Mouse (Mus musculus) brain, embryonic 18.5 days (tissue): ENCODE measurements around the gene Smap1.

Source experiments
- DNase-seq: peaks from one replicate; pipeline ENCODE4 v3.0.0-alpha.2; 2012; ENCODE audit warnings: low read depth, low spot score

Gene Smap1

DNA sequence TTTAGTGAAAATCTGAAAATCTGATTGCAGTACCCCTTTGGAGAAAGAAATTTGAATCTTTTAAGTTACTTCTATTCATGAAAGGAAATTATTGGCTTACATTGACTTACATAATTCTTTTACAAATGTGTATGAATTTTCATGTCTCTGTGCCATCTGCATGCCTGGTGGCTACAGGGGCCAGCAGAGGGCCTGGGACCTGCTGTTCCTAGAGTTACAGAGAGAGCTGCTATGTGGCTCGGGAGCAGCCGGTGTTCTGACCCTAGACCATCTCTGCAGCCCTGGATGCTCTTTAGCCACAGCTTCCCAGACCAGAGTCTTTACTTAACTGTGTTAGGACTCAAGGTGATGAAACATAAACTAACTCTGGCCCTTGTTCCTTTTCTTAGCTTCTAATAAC, 1.8 kb downstream of the Smap1 start:
- no peak for DNase-seq

DNA sequence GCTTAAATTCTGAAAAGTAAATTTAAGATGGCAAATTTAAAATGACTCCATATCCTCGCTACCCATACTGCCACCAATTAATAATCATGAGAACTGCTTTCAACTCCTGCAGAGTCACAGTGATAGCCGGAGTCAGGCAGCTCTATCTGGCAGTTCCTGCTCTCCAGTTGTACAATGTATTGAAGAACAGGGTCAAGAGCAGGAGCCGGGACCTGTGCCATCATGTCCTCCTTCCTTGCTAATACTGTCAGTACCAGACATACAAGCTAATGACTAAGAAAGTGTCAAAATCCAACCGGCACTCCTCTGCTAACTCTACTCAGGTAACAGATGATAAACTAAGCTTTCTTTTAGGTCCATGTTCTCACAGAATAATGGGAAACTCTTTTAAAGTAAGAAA, 3.0 kb downstream of the Smap1 start:
- no peak for DNase-seq

DNA sequence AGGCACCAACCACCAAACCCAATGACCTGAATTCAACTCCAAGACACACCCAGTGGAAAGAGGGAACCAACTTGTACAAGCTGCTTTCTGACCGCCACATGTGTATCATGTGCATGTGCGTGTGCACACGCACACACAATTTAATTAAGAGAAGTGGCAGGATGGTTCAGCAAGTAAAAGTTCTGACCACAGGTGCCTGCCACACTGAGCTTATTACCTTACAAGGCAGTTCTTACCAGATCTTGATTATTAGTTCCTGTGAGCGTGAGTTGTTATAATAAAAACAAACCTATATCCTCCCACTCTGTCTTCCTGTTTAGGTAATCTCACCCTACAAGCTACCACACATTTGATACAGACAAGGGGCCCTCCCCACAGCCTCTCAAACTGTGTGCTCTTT, 6.6 kb downstream of the Smap1 start:
- DNase-seq, result no peak

DNA sequence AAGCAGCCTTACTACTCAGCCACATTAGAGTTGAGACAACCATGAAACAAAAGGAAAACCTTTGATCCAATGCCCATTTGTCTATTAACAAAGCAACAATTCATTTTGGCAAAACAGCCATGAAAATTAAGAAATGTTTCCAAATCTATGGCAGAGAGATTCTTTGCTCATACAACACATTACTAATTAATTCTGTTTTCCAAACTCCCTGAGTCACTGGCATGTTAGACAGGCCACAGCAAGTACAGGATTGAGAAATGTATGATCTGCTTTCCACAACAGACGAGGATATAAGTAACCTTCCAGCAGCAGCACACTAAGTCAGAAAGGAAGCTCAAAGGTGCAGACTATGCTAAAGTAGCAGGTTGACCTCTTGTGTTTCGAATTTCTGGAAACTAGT, 9.1 kb downstream of the Smap1 start:
- no peak for DNase-seq

DNA sequence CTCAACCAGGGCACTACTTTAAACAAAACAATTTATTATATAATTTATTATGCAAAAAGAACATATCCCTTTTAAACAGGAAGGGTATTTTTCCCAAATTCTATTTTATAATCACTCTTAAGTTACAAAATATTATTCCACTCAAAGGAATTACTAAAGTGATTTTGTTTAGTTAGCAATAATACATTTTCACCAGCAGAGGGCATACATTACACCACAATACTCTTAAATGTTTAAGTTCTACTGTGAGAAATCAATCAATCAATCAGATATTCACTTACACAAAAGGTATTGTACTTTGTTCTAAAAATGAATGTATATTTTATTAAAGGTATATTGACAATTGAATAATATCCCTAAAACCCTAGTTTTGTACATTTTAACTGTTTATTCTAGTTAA, 16.0 kb downstream of the Smap1 start:
- no peak for DNase-seq

DNA sequence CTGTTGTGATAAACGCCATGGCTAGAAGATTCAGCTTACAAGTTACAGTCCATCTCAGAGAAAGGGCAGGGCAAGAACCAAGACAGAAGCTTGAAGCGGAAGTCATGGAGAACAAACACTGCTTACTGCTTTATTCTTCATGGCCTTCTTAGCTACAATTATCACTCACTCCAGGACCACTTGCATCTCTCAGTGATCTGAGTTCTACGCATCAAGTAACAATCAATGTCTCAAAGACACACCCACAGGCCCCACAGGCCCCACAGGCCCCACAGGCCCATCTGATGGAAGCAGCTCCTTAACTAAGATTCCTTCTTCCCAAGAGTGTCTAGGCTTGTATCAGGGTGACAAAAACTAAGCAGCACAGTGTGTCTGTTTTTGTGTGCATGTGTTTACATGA, 18.8 kb downstream of the Smap1 start:
- DNase-seq, result no peak

DNA sequence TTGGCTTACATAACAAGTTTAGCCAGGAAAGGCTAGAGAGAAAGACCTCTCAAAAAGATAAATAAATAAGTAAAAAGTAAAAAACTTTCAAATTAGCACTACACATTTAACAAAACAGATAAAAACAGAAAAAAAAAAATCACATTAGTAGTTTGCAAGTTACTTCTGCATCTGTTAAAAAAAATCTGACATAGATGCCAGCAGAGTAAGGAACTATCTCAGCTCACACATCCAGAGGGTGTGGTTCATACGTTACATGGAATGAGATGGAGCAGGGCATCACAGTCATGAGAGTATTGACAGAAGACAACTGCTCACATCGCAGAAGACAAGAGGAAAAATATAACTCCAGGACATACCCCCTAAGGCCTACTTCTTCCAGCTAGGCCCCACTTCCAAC, 19.4 kb downstream of the Smap1 start:
- no peak for DNase-seq

DNA sequence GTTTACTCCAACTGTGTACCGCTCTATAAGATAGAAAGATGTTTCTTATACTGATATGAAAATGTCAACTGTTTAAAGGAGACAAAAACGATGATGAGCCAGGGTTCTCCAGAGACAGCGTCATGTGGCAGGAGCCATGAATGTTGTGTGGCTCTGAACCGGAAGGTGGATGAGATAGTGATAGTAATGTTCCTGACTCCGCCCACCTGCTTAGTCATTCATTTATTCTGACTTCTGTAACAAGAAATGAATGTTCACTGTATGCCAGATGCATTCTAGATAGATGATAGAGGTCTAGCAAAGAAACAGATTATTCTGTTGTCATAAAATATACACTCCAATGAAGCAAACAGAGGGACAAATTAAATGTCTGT, 22.5 kb downstream of the Smap1 start:
- DNase-seq, result no peak

DNA sequence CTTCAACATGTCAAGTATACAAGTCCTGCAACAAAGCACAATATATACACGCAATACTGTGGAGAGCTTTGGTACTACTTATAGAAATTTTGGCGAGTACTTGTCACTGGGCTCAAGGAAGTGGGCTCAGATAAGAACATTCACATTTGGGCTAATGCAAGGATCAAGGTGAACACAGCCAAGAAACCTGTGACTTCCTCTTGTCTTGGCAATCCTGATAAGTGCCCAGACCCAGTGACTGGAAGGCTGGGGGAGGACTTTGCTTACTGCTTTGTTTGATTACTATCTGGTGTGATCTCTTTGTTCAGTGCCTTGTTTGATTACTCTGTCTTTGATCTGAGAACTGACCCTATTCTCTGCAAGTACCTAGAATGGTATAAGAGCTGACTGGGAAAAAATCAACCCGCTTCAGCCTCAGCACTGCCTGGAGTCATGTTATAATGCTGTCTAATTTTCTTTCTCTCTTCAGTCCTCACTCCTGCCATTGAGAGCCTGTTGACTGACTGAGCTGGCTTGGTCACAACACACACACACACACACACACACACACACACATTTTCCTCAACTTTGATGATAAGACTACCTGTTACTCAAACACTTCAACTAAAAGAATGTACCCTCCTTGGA, 23.0 kb downstream of the Smap1 start:
- DNase-seq, result no peak

DNA sequence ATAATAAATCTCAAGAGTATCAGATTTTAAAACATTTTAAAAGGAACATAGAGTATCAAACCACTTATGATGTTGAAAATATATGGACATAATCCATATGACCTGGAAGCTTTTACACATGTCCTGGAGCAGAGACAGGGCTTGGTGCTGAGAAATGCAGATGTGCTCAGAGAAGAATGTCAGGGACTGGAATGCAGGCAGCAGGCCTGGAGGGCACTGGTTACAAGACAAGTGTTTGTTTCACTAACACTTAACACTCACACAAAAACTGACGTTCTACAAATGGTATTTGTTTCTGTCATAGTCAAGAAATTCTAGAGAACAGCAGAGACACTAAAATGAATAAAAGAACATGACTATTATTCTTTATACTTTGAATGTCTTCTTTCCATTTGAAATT, 30.0 kb downstream of the Smap1 start:
- no peak for DNase-seq

DNA sequence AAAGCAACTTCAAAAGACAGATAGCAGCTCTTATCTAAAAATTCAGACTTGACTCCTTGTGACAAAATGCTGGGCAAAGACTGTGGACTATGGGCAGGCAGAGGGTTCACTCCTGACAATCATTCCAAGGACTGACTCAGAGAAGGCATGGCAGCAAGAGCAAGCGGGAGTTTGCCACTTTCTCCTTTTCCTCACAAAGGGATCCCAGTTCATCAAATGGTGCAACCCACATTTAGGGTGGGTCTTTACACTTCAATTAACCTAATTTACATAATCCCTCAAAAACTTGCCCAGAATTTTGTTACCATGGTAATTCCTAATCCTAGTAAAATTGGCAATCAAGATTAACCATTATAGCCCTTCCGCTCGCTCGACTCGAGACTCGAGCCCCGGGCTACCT, 37.2 kb downstream of the Smap1 start:
- no peak for DNase-seq

DNA sequence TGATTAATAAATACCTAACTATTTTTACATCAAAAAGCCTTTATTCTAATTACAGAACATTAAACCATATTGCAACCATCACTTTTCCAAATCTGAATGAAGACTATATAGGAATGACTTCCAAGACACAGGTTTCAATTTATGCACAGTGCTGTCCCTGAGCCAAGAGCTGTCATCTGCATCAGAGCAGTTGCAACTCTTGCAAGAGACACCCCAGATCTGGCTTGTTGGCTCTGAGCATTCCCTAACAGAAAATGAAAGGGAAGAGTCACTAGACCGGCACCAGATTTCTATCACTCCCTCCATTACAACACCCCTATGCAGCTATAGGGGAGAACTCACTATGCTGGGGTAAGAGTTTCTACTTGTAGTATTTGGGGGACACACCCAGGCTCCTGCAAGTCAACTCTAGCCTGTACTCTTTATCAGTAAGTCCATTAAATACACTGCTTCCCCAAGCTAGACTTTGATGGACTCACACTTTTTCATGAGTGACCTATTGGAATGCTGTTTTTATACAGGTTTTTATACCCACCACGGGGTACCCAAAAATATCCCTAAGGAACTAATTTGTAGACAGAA, 37.9 kb downstream of the Smap1 start:
- peak; percentile 16 for DNase-seq

DNA sequence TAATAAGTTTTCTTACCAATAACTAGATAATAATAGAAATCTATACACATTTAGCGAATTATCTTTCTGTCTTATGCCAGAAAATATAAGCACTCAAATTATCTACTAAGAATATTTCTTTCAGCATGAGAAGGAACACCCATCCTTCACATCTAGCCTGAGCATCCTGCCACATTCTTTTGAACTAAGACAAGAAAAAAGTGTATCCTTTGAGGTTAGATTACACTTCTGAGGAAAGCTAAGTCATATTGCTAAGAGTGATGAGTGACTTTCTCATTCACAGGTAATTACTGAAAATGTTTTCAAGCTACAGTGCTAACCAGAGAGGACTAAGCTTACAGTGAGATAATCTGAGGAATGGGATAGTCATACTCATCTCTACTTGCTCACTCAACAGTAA, 39.4 kb downstream of the Smap1 start:
- no peak for DNase-seq

DNA sequence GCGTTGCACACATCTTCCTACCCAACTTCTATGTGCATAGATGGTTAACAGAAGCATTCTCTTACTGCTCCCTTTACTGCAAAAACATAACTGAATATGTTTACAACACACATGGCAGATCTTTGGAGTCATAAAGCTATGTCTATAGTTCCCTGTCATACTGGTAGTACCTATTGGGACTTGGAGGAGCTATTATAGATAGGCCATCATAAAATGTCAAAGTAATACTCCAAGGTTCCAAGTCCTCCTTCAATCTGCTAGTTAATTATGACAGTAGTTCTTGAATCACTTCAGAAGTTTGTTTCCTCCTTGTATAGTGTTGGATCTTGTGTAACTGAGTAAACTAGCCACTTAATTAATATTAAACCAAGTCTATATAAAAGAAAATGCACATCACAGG, 49.9 kb downstream of the Smap1 start:
- no peak for DNase-seq

DNA sequence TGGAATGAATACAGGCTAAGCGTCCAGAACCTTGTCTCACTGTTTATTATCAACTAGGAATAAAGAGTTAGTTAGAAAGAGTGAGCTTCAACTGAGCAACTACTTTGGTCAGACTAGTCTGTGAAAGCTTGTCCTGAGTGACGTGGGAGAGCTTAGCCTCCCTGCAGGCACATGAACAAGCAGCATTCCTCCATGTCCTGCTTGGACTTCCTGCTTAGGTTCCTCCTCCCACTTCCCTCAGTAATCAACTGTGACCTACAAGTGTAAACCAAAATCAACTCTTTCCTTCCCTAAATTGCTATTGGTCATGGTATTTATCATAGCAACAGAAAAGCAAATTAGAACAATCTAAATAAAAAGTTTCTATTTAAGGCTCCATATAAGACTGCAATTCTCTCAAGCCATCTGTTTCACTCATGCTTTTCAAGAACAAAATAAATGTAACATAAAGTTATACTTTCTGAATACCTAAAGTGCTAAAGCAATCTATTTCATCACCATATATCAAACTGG, 54.7 kb downstream of the Smap1 start:
- no peak for DNase-seq

DNA sequence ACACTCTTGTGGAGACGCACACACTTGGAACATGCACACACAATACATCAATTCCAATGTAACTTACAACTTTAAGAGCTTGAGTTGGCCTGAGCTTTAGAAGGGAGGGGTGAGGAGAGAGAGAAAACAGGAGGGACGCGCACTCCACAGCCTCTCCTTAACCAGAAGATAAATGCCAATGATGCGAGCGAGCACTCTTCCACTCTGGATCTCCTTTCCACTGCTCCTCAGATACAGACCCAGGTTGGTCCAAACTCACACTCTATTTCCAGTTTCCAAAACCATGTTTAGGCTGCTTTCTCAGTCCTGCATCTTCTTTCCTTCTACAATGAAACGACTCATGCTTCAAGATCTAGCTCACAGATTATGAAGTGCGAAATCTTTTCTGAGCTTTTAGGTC, 56.6 kb downstream of the Smap1 start:
- DNase-seq, result no peak

DNA sequence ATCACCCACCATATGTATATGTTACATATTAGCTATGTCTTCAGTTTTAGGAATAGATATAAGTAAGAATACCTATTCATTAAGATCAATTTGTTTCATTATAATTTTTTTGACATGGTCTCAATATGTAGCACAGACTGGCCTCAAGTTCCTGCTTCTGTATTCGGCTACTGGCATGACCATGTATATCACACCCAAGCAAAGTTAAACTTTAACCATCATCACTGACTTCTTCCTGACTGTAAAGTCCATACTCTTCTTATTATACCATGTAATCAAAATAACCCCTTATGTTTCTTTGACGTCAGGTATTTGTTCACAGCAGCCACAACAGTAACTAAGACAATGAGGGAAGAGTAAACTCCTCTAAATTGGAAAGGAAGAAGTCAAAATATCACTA, 61.2 kb downstream of the Smap1 start:
- DNase-seq, result no peak

DNA sequence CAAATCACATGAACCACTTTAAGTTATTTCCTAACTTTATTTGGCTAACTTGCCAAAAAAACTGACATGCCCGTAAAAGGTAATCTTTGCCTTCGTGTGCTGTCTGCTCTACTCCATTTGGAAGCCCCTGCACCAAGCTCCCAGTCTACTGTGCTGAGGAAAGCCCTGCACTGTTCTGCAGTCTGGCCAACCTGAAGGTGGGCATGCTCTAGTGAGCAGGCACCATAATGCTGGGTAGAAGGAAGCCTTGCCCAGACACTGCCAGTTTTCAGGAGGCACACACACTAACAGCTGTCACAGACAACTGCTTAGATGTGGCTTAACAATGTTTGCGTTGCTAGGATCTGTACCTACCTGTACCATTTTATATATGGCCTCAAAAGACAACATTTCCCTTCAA, 66.5 kb downstream of the Smap1 start:
- DNase-seq, result no peak

DNA sequence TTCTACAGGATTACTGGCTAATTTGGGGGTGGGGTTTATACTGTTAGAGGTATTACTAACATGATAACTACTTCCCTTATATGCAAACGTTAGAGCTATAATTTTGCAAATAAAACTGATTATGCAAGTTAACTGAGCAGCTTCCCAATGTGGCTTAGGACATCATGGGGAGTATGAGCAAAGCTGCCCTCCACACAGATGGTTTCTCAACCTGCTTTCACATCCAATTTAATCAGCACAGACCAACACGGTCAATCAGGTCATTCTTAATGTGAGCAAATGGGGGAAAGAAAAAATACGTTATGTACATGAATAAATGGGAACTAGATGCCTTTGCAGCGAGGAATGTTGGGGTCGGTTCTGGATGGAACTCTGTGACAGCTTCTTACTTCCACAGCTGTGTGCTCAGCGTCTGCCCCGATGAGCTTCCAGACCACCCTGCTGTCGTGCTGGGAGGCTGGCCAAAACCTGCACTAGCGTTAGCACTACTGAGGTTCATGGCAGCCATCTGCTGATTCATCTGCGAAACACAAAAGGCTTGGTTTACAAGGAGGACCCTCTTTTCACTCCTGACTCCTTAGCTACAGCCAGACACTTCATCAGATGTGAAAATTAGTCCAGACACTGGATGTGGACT, 76.0 kb downstream of the Smap1 start:
- DNase-seq, result no peak

DNA sequence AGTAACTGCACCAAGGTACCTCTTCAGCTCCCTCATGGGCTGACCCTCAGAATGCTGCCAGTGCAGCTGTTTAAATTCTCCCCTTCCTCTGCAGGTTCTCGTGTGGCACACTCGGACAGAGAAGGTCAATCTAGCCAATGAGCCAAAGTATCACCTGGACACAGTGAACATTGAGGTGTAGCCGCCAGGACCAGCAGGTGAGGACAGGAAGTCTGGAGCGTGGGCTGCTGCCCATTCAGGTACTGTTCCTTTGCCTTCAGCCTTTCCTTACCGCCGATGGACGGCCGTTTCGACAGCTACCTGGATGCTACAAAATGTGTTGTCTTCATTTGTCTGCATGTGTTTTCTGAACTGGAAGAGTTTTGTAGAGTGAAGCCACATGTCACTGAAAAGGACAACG, 77.1 kb downstream of the Smap1 start:
- no peak for DNase-seq

DNA sequence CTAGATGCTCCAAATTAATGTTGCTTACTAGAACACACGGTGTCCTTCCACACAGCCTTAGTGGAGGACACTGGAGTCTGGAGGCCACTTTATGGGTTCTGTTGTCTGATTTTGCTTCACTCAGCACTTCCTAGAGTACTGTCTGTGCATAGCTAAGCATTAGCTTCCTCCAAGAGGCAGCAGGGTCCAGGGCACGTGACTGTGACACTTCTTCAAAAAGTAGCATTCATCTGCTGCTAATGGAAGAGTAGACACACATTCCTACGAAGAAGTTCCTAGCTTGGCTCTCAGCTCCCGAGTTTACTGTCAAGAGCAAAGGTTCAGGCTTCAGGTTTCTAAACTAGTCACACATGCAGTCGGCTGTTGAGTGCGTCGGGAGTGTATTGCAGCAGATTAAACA, 78.3 kb downstream of the Smap1 start:
- DNase-seq, result no peak

DNA sequence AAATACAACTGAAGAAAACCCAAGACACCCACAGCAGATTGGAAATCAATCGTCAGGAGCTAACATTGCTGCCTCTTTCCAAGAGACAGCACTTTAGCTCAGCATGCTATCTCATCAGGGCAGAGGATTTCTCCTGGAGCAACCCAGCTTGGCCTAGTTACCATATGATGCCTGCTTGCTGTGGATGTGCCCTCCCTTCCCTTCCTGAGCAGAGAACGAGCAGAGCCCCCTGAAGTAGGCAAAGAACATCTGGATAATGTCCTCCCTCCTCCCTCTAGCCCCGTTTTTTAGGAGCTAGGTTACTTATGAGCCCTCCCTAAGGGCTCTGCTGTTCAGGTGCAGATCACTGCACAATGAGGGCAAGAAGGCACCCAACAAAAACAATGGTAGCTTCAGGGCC, 79.5 kb downstream of the Smap1 start:
- DNase-seq, result no peak

DNA sequence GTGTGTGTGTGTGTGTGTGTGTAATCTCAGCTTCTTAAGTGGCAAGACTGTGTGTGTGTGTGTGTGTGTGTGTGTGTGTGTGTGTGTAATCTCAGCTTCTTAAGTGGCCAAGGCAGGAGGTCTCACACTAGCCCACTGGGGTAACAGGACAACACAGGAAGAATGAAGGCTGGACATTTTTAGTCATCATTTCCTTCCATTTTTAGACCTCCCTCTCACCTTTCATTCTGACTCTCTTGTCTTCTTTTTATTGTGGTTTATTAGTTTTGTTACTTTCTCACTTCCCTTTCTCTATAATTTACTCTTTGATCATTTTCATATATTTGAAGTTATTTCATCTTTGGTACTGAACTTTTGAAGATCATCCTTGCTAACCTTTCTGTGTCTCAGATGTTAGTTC, 81.2 kb downstream of the Smap1 start:
- DNase-seq, result no peak

DNA sequence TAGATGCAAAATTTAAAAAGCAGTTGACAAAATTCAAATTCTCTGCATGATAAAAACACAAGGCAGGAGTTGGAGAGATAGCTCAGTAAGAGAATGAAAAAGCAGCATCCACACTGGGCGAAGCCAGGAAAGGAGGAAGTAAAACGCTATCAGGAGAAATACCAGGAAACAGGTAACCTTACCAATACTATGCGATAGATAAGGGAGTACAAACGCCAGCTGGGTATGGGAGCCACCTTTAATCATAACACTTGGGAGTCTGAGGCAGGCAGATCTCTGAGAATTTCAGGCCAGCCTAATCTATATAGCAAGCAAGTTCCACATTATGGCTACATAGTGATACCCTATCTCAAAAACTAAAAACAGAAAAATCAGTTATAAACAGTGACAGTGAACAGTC, 85.5 kb downstream of the Smap1 start:
- DNase-seq, result no peak
